Mouse (Mus musculus): Measurements from ENCODE around the gene Shisa5. TPM values are rescaled to one million over a fixed set of nuclear protein-coding genes. Genes with fewer than 3 reads are reported as not detected.

Shisa5 gene
- total RNA-seq, 2 experiments from 2014 or later, result 46.0 to 56.0 TPM

DNA sequence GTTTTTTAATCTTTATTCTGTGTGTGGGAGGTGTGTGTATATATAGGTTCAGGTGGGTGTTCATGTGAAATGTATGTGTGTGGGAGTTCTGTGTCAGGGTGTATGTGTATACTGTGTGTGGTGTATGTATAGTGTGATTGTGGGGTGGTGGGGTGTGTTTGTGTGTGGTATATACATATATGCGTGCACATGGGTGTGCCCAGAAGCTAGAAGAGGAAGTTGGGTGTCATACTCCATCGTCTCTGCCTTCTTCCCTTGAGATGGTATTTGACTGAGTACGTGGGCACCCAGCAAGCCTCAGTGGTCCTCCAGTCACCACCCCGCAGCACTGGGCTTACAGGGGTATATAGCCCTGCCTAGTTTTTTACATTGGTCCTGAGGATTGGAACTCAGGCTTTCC is 16.9 kb upstream of the Shisa5 start:
- DNase-seq (ENCODE audit: low spot score in 2 of 2), result no peak

DNA sequence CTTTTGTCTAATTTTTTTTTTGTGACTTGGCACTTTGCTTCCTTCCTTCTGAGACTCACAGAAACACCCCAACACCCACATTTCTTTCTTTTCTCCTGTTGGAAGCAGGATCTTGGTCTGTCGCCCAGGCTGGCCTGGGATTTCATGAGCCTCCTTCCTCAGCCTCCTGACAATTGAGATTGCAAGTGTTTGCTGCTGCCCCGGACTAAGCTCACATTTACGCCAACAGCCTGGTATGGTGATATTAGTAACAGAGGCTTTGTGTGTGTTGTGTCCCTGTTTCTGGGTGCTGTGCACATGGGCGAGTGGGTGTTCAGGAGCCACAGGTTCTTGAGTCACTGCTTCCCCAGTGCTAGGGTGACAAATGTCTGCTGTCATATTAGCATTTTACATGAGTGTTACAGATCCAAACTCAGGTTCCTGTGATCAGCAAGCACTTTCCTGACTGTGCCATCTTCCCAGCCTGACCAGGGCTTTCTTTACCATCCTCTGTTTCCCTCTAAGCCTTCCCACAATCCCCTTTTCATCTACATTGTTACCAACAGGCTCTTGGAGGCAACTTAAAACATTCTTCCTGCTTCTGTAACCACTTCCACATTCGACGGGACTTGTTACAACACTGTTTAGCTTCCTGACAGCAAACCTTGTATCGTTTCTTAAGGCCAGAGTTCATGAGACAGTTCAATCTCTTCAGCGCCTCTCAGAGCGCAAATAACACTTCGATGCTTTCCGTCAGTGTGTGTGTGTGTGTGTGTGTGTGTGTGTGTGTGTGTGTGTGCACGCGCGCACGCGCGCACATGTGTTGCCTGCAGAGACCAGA is 15.3 kb upstream of the Shisa5 start:
- DNase-seq (ENCODE audit: low spot score in 2 of 2), result peak in 1 of 2 experiments; percentile 70

DNA sequence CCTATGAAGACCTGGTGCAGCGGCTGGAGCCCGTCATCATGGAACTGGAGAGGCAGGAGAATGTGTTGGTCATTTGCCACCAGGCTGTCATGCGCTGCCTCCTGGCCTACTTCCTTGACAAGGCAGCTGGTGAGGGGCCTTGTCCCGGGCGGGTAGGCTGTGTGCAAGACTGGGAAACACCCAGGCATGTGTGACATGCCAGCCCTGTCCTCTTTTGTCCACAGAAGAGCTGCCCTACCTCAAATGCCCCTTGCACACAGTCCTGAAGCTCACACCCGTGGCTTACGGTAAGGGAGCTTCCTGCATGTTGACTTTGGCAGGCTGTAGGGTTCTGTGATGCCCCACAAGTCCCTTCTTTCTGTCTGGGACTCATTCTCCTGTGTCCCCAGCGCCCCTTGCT is 10.8 kb upstream of the Shisa5 start:
- no peak for DNase-seq (ENCODE audit: low spot score in 2 of 2)

DNA sequence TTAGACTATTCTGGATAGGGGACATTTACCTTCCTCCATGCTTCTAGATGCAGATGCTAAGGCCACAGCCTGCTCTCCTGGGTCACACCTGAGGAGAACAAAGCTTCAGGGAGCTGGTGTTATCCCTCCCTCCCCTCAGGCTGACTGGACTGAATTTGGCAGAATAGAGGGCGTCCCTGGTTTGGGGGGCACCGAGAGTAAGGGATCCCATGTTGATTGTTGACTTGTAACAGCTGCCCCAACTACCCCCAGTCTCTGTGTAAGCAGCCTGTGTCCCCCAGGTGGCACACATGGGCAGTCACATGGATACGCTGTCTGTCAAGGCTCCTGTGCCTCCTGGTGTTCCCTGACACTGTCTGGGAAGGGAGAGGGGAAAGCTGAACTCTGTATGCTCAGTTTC is 9.9 kb upstream of the Shisa5 start:
- DNase-seq (ENCODE audit: low spot score in 2 of 2), result no peak

DNA sequence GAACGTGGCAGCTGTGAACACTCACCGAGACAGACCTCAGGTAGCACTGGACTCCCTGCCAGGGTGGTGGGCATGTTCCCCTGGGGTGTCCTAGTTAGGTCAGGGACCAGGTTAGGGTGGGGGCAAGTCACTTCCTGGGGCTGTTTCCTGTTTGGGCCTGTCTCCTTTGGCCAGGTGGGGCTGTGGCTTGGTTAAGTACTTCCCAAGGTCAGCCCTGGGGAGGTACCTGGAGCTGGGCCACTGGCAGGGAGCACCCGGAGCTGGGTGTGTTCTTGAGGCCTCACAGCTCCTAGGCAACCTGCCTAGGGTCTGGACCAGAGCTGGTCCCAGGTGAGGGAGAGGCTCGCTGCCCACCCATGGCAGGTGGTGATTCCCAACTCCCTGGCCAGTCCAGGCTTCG is 9.4 kb upstream of the Shisa5 start:
- no peak for DNase-seq (ENCODE audit: low spot score in 2 of 2)

DNA sequence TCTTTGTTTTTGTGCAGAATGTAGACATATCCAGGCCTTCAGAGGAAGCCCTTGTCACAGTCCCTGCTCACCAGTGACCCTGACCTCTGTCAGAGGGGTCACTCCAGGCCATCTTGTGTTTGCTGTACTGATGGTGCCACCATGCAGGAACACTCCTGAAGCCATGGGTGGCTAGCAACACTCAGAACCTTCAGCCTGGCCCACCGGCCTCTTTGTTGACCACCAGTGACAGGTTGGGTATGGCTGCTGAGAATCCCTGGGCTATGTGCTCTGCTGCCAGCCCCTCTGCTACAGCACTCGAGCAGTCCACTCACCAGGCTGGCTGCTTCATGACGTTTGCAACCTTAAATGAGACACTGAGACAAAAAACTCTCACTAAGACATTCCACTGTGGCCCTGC is 8.1 kb upstream of the Shisa5 start:
- DNase-seq (ENCODE audit: low spot score in 2 of 2), result no peak

DNA sequence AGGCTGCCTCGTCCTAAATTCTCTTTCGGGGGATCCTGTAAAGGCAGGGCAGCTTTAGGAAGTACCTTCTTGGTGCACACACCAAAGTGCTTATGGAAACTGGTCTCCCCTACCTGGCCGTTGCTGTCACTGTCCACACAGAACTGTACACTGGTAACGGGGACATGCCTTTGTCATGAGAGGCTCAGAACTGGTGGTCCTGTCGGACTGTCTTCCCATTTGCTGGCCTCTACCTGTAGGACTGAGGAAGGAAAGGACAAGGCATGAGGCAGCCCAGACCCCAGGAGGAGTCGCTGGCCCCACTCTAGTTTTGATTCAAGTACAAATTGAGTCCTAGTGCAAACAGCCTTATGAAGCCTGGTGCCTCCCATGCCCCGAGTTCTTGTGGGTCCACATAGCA is 7.4 kb upstream of the Shisa5 start:
- no peak for DNase-seq (ENCODE audit: low spot score in 2 of 2)

DNA sequence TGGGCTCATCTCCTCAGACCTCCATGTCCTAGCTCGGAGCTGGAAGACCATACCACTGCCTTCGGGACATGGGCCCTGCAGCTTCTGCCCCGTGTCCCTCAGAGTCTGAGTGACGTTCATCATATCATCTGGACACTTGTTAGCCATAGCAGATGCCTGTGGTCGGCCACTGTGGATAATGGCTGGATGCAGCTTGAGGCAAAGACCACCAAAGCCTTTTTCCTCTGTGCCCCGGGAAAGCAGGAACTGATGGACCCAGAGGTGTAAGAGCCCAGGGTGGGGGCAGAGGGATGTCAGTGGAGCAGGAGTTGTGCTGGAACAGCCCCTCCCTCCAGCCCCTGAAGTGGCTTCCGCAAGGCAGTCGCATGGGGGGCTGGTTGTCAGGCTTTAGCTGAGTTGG is 6.7 kb upstream of the Shisa5 start:
- DNase-seq (ENCODE audit: low spot score in 2 of 2), result no peak

DNA sequence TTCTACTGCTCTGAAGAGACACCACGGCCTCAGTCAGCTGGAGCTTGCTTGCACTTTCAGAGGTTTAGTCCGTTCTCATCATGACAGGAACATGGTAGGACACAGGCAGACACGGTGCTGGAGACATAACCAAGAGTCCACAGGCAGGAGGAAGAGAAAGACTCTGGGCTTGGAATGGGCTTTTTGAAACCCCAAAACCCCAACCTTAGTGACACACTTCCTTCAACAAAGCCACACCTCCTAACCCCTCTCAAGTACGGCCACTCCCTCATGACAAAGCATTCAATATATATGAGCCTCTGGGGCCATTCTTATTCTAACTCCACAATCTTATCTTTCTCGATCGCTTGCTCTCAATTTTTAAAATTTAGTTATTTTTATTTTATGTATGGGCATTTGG is 5.9 kb upstream of the Shisa5 start:
- no peak for DNase-seq (ENCODE audit: low spot score in 2 of 2)

DNA sequence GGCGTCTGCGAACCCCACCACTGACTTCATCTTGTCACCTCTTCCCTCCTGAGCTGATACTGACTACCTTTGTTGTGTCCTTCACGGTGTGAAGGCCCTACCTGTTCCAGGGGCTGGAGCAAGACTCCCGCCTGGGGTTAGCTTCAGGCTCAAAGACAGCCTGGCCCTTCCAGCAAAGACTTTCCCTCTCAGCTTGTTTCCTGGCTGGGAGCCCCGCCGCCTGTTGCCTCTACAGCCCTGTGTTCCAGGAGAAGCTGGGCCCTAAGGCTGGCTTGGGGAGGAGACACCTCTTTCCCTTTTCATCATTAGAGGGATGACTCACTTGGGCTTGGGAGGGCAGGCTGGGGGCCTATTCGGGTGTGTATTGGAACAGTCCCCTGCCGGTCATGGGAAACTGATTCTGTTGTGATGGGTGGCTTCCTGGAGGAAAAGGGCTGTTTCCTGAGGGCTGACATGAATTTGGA is 568 bp downstream of the Shisa5 start:
- DNase-seq (ENCODE audit: low spot score in 2 of 2), result no peak

DNA sequence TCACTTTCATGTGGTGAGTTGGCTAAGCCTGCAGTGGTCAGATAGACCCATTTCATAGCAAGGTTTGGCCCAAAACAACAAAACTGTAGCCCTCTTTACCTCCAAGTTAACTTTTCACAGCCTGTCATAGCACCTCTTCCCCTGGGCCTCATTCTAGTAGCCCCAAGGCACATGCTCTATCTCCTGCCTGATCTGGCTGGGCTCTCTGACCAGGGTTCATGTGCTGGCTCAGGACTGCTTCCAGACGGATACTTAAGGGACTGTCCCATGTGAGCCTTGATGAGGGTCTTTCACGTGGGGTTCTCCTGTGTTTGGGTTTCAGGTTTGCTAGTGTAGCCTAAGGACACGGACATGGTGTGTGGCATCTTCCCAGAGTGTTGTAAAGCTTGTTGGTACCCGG is 1.3 kb downstream of the Shisa5 start:
- no peak for DNase-seq (ENCODE audit: low spot score in 2 of 2)

DNA sequence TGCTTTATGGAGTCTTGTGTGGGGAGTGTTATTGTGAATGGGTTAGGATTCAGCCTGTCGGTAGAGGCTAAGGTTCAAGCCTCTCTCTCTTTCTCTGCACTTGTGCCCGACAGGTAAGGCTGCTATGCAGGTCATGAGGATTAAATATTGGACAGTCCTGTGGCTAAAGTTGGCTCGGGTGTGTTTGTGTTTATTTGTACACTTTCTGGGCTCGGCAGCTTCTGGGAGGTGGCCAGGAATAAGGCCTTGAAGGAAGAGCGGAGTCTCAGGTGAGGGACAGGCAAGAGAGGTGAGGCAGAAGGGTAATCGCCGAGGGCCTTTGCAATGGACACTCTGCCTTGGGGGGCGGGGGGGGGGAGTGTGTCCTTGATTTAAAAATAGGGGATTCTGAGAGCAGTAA is 1.9 kb downstream of the Shisa5 start:
- DNase-seq (ENCODE audit: low spot score in 2 of 2), result no peak

DNA sequence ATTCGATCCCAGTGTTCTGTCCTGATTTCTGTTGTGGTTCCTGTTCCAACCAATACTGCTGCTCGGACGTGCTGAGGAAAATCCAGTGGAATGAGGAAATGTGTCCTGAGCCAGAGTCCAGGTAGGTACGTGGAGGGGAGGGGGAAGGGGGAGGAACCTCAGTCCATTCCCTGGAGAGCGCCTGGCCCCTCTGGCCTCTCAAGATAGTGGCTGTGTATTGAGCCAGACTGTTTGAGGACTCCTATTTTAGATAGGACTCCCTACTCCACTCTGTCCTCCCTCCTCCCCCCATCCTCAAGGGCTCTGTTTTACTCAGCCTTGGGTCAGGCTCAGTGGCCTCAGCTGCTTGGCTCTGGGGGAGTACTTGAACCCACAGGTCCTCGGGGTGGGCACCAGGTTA is 2.5 kb downstream of the Shisa5 start:
- DNase-seq (ENCODE audit: low spot score in 2 of 2), result no peak

DNA sequence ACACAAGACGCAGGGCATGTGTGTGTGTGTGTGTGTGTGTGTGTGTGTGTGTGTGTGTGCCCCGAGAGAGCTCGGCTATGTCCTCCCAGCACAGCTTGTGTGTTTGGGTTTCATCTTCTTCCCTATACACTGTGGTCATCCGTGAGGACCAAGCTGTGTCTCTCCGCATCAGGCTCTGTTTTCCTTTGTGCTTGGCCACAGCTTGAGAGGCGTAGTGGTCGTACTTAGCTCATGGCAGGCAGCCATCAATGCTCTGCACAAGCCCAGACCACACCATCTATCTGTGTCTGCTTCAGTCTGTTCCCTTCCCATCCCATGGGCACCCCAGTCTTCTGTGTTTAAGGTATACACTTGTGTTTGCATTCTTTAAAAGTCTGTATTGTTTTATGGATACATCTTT is 3.0 kb downstream of the Shisa5 start:
- no peak for DNase-seq (ENCODE audit: low spot score in 2 of 2)

DNA sequence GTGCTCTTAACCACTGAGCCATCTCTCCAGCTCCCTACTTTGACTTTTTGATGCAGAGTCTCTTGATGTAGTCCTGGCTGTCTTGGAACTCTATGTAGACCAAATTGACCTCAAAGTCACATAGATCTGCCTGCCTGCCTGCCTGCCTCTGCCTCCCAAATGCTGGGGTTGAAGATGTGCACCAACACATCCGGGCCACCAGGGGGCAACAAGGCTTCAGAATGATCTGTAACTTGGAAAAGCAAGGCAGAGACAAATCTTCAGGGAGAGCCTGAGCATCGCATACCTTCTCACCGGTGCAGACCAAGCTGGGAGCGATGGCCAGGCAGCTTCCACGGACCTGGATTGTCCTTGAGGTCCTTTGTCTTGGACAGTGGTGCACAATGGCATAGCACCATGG is 7.9 kb downstream of the Shisa5 start:
- peak in 1 of 2 experiments; percentile 52 for DNase-seq (ENCODE audit: low spot score in 2 of 2)

DNA sequence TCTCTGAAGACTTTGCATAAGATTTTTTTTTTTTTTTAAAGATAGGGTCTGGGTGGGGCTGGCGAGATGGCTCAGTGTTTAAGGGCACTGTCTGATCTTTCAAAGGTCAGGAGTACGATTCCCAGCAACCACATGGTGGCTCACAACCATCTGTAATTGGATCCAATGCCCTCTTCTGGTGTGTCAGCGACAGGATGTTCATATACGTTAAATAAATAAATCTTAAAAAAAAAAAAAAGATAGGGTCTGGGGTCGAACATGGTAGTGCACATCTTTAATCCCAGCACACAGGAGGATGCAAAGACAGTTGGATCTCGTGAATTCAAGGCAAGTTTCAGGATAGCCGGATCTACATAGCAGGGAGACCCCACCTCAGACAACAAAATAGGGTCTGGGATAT is 11.0 kb downstream of the Shisa5 start:
- DNase-seq (ENCODE audit: low spot score in 2 of 2), result no peak

DNA sequence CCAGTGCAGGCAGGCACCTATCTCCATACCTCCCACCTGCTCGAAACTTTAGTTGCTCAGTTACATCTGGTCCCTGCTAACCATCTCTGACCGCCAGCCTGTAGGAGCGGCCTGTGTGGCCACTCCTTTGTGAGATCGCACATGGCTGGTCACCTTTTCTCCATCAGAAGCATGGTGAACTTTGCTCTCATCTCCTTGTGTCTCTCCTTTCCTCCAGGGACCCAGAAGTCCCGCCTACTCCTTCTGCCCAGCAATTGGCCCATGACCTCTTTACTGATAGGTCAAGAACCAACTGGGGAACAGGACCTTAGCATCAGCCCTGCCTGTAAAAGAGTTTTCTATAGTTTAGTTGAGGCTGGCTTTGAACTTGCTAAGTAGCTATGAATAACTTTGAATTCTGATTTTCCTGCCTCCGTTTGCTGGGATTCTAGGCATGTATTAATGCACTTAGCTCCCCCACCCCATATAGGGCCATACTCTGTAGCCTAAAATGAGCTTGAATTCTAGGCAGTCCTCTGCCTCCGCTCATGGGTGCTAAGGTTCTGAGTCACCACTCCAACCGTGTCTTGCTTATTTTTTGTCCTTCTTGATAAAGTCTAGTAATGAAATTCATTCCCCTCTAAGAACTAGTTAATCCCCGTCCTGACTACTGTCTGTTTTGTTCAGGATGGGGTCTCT is 11.8 kb downstream of the Shisa5 start:
- no peak for DNase-seq (ENCODE audit: low spot score in 2 of 2)

DNA sequence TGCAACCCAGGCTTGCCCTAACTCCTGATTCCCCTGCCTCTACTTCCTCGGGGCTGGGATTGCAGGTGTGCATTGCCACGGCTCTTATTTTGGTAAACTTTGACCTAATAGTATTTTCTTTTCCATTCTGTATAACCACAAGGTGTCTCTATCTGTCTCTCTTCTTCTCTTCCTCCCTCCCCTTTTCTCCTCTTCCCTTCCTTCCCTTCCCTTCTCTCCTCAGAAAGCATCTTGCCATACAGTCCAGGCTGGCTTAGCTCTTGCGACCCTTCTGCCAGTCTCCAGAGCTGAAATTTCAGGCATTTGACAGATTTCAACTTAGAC is 12.3 kb downstream of the Shisa5 start:
- DNase-seq (ENCODE audit: low spot score in 2 of 2), result no peak

DNA sequence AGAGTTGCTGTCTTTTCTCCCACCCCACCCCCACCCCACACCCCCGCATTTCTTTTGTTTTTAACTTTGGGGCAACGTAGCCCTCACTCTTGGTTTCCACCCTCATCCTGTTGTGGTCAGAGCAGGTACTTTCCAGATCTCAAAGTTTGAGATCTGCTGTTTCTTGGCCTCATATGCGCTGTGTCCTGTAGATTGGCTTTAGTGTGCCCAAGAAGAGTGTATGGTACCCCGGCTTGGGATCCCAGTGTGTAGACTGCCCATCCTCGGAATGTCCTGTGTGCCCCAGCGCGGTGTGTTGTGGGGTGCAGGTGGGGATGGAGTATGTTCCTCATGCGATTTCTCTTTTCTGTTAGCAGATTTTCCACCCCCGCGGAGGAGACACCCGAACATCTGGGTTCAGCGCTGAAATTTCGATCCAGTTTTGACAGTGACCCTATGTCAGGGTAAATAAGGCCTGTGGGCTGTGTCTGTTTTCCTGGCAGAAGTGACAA is 12.7 kb downstream of the Shisa5 start:
- no peak for DNase-seq (ENCODE audit: low spot score in 2 of 2)

DNA sequence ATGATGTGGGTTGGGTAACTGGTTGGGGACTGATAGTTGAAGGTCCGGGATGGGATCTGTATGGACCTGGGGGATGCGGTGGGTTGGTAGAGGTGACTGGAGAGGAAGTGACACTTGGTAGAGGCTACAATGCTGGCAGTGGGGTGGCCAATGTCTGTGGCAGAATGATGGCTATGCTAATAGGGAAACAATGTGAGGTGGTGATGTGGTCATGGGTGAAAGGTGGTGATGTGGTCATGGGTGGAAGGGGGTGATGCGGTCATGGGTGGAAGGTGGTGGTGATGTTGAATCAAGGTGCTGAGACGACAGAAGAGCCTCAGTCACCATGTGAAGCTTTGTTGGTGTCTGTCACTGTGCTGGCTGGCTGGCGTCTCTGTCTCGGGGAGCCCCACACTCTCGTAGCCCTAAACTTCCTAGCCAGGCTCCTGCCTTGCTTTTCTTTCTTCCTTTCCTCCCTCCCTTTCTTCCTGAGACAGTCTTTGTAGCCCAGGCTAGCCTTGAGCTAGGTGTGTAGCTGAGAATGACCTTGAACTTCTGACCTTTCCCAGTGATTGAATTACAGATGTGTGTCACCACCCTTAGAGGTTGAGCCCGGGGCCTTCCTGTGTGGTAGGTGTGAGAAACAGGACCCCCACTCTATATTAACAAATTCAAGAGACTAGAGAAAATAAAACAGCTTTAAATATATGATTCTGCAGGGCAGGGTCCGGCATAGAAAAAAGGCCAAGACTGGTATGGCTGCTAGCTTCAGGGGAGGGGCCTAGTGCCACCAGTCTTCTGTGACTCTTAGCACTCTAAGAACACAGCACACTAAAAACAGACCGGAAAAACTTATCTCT is 13.5 kb downstream of the Shisa5 start:
- no peak for DNase-seq (ENCODE audit: low spot score in 2 of 2)

DNA sequence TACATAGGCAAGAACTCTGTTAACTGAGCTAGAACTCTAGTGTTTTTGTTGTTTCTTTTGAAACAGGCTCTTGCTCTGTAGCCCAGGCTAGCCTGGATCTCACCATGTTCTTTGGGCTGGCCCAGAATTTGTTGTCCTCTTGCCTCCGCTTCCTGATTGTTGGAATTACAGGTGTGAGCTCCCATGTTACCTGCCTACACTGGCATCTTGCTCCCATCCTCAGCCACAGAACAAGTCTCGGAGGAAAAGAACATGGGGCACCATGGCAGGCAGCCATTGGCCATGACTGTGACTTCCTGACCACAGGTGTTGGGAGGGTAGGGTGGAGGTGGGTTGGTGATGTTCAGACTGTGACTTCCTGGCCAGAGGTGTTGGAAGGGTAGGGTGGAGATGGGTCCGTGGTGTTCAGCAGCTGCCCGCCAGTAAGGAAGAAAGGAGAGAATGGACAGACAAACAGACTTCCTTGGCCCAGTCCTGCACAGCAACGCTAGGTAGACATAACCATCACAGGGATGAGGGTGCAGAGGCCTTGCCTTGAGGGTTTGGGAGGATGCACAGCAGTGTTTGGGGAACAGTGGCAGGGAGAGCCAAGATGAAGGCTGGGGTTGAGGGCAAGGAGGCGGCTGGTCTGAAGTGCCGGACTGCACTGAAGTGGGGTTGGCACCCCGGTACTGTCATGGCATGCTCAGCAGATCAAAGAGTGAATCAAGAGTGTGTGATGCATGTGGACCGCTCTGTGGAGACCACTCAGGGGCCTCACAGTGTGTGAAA is 14.3 kb downstream of the Shisa5 start:
- no peak for DNase-seq (ENCODE audit: low spot score in 2 of 2)

All from layer of hippocampus, adult 18-20 months (tissue).